Mouse (Mus musculus) layer of hippocampus, postnatal 14 days (tissue): ENCODE results near the gene Frmd4a. TPM values are rescaled to one million over a fixed set of nuclear protein-coding genes. Genes with fewer than 3 reads are reported as not detected.

Experiments used
- DNase-seq, 2 experiments: peaks; one replicate each; pipeline ENCODE4 v3.0.0; 2021 to 2022; ENCODE audit warnings: low spot score in 2 of 2, mixed read lengths in 1 of 2
- total RNA-seq, 2 experiments: library from RNA; stranded (reverse); gene quantifications; 2 replicates each; pipeline ENCODE4 v1.2.3; 2021

Frmd4a gene
- total RNA-seq, 2 experiments from 2014 or later = 115 to 121 TPM

DNA sequence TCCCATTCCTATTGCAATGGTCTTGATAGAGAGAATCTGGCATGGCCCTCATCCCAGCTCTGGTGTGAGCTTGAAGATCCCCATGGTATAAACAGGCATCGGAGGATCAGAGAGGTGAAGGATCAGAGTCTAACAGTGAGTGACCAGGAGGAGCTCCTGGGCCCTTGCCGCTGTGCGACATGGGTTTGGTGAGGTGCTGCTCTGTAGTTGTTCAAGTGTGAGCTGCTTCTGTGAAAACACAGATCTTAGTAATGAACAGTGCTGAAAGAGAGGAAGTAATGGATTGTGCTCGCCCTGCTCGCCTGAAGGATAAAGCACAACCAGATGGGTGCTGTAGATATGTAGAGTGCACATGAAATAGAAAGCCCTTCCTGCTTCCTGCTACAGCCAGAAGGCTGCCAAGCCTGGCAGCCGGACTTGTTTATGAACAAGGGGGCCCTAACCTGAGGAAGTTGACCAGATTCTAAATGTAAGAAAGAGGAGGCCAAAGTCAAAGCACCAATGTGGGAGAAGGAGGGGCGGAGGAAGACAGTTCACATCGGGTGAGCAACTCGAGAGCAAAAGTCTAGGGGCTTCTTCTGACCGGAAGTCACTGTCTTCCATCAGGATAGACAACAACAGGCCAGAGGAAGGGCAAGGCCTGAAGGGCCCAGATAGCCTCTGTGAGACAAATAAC, 552.8 kb downstream of the Frmd4a start:
- DNase-seq = no peak

DNA sequence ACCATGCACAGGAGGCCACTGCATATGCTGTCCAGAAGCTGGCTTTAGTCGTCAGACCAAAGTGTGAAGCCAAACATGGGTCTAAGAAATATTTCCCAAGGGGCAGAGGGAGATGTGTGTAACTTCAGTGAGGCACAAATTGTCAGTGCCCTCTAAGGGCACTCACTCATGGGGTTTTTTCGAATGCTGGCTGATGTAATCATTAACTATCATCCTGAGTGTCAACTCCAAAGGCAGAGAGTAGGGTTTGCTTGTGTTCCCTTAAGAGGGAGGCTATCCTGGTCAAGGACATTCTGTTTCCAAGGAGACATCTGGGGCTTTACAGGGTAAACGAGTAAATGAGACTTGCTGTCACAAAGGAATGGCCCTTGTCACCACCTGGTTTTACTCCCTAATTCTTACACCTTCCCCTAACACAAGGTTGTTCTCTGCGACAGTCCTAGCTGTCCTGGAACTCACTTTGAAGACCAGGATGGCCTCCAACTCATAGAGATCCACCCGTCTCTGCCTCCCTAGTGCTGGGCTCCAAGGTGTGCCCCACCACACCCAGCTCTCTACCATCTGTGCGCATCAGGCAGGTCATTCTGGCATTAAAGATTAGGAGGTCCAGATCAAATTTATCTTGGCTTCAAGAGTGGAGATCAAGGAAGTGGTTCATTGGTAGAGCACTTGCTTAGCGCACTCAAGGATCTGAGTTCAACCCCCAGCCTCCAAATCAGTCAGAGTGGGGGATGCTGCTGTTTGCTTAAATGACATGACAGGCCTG, 555.2 kb downstream of the Frmd4a start:
- DNase-seq = no peak

DNA sequence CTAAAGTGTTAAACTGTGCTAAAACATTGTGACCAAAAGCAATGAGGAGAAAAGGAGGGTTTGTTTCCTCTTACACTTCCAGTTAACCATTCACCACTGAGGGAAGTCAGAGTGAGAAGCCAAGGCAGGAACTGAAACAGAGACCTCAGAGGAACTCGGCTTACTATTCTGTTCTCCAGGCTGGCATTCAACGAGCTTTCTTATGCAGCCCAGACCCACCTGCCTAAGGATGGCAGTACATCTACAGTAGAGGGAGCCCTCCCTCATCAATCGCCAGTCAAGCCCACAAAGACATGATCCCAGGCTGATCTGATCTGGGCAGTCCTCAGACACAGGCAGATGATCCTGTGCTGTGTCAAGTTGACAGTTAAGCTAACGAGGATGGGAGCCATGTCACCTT, 555.9 kb downstream of the Frmd4a start:
- DNase-seq = no peak

DNA sequence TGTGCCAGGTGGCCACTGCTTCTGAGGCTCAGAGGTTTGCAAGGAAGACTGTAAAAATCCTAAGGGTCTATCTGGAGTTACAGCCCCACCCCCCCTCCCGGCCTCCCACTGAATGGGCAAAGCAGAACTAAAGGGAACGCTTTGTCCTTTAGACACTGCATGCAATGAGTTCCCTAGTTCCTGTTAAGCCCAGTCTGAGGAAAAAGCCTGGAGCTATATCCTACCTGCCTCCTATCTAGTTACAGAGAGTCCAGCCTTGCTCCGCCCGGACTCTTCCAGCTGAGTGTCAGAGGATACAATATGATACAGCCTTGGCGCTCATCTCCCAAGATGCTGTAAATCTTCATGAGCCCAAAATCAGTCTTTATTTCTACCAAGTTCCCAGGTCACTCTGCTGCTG, 556.7 kb downstream of the Frmd4a start:
- no peak for DNase-seq

DNA sequence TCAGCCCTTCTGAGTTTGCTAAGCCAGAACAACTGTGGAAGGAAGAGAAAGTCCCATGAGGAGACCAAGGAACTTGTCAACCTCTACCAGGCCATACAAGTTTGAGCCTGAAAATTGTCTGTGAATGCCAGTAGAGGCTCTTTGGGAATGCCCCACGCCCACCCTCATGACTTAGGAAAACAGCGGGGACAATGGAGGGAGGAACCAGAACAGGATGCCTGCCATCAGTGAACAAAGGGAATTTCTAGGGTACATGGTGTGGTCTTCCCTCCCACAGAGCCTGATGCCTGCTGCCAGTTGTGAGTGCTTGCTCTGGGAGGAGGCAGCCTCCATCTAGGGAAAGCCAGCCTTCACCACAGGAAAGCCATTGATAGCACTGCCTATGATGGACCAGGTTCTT, 557.6 kb downstream of the Frmd4a start:
- no peak for DNase-seq

DNA sequence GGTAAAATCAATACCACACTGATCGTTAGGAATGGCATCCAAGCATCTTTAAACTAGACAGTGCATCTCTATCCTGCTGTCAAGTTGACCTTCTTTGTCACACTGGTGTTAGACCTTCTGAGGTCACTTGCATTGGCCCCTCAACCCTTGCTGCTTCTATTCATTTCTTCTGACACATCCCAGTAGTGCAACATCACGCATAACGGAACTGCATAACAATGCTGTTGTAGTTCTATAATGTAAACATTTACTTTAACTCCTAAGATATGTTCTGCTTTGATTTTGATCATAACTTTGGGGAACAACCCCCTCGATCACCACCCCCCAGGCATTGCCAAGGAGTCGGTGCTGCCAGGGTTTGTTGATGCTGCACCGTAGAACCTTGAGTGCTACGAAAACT, 558.5 kb downstream of the Frmd4a start:
- DNase-seq = no peak

DNA sequence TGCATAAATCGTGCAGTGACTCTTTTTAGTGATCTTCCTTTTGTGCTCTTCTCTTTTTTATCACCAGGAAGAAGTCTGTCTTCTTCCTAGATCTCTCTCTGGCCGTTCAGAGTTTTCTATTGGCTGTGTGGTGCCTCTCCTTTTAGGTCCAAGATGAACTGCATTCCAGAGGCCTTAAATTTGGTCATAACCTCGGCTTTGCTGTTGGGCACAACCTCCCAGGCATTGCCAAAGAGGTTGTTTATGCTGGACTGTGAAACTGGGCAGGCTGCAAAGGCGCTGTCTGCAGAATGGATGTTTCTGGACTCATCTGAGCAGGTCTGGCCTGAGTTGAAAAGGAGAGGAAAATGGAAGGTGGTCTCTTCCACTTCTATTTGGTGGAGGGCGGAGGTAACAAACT, 560.8 kb downstream of the Frmd4a start:
- no peak for DNase-seq

DNA sequence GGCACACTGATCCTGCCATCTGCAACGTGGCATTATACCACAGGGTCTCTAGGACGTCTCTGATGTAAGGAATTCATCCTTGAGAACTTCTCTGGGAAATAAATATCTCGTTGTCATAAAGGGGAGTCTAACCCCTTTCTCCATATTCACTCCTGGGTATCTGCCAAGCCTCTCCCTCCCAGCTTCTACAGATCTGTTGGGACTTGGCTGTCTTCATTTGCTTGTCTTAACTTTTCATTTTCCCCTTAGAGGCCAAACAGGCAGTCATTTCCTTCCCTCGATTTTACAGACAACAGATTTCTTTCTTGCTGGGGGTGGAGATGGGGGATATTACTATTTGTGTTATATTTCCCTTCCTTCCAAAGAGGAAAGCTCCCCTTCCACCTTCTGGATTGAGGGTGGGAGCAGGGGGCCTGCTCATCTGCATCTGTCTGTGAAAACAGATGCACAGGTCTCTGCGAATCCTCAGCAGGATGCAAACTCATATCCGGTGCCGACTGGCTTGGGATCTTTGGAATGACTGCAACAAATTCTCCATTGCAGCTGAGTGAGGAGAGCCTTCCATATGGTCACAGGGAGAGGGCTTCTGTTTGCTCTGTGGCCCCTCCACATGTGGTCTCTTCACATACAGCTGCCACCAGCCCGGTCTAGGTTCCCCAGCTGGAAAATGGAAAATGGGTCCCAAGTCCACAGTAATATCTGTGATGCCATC, 562.0 kb downstream of the Frmd4a start:
- DNase-seq = no peak

DNA sequence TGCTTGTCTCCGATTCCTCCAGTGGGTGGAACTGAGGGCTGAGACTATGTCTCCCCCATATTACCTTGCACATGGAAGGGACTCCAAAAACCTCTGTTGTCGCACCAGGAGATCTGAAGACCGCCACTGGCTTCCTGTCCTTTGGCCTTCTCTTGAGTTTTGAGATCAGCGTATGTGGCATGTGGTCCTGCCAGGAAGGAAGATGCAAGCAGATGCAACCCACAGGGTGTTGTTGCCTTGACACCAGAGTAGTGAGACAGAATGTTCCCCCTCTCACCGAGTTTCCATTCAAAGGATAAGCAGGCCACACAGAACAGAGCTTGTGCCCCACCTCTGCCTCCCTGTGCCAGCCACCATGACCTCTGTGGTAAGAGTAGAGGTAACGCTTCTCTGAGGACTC, 563.1 kb downstream of the Frmd4a start:
- no peak for DNase-seq

DNA sequence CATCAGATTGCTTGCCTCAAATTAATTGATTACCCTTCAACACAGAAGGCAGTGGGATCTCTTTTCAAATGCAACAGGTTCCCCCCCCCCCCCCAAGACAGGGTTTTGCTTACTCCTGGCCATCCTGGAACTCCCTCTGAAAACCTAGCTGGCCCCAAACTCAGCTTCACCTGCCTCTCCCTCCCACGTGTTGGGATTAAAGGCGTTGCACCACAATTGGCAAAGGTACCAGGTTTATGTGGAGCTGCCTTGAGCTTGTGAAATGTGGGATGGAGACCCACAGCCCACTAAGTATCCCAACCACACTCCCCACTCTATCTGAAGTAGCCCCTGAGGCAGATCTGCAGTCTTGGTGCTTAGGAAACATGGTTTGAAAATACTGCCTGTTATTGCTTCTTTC, 565.4 kb downstream of the Frmd4a start:
- DNase-seq = no peak

DNA sequence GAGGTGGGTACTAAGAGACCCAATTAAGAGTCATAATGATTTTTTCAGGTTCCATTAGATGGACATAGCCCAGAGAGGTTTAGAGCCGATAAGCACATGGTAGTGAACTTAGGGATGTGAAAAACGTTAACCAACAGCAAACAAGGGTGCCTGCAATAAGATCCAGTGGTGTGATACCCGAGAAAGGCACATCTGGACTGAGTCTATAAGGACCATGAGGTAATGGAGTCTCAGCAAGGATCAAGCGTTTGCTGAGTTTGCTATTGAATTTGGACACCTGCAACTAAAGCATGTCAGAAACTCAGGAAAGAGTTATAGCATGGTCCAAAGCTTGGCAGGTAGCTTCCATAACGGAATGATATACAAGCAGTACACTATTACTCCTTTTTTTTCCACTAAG, 566.7 kb downstream of the Frmd4a start:
- DNase-seq = no peak

DNA sequence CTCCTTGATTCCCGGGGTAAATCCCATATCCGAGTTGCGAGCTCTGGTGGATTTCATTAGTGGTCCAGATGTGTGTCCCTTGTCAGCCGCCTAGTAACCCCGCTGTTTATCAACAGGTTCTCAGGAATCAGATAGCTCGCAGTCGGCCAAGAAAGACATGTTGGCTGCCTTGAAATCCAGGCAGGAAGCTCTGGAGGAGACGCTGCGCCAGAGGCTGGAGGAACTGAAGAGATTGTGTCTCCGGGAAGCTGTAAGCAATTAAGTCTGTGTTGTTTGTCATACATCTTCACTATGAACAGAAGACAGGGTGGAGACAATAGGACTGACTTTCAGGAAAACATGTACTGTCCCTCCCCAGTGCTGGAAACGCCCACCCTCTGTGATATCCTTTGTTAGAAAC, 568.7 kb downstream of the Frmd4a start:
- no peak for DNase-seq

DNA sequence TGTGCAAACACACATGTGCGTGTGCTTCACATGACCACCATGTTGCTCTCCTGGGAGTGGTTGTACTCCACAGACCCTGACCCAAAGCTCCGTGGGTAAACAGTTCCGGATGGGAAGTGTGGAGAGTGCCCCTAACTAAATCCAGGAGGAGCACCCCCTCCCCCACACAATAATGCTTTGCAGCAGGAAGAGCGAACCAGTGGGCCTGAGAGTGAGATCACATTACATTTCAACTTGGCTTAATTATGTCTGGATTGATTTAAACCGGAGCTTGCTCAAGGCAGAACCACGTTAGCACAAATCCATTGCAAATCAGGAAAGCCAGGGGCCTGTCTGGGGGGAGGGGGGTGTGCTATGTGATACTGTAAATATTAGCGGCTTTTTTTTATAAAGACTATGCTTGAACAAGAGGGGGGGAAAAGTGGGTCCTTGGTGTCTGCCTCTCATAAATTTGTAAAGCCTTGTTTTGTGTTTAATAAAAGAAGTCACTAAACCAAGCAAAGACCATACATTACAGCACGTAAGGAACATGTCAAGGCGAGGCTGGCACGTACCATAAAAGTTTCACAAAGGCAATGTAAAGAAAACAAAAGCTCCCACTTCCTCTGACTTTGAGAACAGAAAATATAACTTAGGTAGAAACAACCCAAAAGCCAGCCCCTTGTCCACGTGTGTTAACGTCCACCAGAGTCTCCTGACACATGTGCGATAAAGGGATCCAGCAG, 570.3 kb downstream of the Frmd4a start:
- DNase-seq = no peak

DNA sequence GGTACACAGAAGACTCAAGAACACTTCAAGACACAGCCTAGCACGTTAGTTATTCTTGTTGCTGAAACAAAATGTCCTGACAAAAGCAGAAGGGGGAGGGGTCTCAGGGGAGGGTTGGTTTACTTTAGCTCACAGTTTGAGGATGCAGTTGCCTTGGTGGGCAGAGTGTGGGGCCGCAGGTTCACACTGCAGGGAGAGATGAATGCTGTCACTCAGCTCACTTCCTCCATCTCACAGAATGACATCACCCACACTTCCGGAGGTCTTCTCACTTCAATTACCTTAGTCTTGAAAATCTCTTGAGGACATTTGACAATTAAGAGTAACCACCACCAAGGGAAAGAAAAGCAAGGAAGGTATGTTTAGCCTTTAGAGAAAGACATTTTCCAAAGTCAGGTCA, 574.1 kb downstream of the Frmd4a start:
- DNase-seq = no peak

DNA sequence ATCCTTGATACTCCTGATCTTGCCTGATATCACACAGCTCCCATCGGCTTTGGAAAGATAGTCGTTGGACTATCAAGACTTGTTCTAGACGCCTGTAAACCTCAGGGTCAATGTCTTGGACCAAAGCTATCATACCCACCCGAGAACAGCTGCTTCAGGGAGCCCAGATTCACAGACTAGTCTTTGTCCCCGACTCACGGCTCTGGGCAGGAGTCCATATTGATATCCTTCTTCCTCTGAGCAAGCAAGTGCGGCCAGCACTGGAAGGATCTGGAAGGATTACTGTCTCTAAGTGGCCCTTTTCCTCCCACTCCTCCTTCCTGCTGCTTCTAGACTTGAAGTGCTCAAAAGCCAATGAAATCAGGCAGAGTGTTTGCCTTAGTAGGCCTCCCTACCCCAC, 575.1 kb downstream of the Frmd4a start:
- no peak for DNase-seq

DNA sequence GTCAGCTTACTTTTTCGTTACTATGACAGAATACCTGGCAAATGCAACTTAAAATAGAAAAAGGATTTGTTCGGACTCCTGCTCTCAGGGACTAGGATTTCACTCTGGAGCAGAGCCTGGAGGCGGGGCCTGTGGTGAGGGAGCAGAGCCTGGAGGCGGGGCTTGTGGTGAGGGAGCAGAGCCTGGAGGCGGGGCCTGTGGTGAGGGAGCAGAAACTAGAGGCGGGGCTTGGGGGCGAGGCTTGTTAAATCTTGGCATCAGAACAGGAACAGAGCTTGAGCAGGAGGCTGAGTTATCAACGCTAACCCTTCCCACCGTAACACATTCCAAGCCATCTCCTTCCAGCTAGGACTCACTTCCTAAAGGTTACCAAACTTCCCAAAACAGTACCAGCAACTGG, 575.9 kb downstream of the Frmd4a start:
- DNase-seq = no peak

DNA sequence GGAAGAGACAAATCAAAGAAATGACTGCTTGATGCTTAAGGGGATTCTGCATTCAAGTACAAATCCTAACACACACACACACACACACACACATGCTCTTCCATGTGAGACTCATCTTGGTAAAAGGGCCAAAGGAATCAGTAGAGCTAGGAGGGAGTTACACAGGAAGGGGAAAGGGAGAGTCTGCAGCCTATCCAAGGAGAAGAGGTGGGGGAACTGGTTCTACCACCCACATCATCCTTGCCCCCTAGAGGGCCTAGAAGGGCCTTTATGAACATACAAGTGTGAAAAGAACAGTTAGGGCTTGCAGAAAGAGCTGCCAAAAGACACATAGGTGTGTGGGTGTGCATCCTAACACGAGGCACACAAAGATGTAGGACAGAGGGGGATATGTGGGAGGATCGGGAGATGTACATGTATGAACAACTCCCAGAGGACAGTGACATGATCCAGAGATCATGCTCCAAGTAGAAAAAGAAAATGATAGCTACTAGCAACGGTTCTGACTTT, 576.4 kb downstream of the Frmd4a start:
- no peak for DNase-seq

DNA sequence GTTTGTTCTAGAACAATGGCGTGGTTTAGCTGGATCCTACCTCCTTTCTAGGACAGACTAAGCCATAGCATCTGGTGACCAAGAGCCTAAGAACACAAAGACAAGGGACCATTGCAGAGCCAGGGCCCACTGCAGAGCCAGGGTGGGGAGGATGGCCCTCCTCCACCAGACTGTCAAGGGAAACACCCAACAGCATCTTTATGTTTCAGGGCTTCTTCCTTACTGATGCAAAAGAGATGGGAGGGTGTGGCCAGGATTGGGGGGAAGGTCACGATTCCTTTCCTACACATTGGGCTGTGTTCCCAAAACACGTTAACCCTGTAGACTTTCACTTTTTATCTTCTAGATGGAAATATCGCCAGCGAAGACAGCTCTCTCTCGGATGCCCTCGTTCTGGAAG, 579.5 kb downstream of the Frmd4a start:
- DNase-seq = no peak

DNA sequence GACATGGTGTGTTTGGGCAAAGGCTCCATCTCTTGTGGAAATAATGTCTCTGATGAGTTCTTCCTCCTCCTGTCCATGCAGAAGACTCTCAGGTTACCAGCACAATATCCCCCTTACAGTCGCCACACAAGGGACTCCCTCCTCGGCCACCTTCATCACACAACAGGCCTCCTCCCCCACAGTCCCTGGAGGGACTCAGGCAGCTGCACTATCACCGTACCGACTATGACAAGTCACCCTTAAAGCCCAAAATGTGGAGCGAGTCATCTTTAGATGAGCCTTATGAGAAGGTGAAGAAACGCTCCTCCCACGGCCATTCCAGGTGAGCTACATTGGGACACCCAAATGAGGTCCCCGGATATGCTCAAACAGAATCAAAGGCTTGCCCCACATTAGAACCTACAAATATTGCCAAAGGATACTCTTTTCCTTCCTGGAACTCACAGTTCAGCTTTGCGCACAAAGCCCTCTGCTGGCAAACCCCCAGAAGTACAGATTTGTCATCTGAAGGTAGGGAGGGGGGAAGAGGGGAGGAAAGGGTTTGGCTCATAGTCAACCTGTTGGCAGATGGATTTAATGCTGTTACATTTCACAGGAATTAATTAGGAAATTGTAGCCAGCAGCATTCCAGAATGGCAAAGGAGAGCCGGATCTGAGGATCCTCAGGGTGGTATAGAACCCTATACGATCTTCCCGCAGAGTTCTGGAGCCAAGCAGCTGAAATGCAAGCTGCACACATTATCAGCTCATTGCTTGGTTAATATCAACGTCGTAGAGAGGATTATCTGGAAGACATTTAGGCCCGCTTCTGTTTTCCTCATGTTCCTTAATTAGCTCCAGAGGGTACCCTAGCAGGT, 583.7 kb downstream of the Frmd4a start:
- DNase-seq = peak; percentile 67 to 82

DNA sequence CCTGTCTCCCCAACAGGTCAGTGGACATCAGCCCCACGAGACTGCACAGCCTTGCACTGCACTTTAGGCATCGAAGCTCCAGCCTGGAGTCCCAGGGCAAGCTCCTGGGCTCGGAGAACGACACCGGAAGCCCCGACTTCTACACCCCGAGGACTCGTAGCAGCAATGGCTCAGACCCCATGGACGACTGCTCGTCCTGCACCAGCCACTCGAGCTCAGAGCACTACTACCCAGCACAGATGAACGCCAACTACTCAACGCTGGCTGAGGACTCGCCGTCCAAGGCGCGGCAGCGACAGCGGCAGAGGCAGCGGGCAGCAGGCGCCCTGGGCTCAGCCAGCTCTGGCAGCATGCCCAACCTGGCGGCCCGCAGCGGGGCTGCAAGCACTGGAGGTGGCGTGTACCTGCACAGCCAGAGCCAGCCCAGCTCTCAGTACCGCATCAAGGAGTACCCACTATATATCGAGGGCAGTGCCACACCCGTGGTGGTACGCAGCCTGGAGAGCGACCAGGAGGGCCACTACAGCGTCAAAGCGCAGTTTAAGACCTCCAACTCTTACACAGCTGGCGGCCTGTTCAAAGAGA, 585.9 kb downstream of the Frmd4a start:
- no peak for DNase-seq
